Mouse (Mus musculus) liver, embryonic 14.5 days (tissue): ENCODE measurements around the gene Alkbh7.
A peak's percentile ranks its signal among the peaks of the same experiment; 100 is the strongest.

ENCODE experiments used
- CTCF ChIP-seq: IDR thresholded peaks from 2 replicates; pipeline ENCODE4 v1.5.1; 2016; ENCODE audit warnings: antibody characterized with exemption, low read depth, control low read depth
- EP300 ChIP-seq: IDR thresholded peaks from 2 replicates; pipeline ENCODE4 v1.6.1; 2016; ENCODE audit warnings: antibody characterized with exemption, low read depth

DNA sequence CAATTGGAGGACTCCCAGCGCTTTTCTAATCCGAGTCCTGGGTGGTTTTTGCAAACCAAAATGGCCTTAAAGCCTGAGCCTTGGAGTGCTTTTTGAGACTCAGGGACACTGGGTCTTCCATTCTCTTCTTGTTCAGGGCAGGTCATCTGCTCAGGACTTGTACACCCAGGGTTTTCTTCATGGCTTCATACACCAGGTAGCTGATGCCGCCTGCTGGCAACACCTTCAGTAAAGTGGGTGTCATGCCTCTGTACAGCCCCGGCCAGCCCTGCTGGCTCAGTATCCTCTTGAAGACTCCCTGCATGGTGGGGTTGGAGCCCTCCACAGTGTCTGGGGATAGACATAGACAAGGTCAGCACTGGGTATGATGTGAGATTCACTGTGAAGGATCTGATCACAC, 35.7 kb downstream of the Alkbh7 start:
- 0 out of 2 replicates have a peak, but pooled peaks have one; percentile 31 for TF ChIP-seq CTCF
- no peak for TF ChIP-seq EP300
